Mouse (Mus musculus) intestine, embryonic 16.5 days (tissue): ENCODE measurements around the gene Nqo1. TPM values are rescaled to one million over a fixed set of nuclear protein-coding genes. Genes with fewer than 3 reads are reported as not detected.

Experiments used
- ATAC-seq: fragments of 200-750 bp; cut with Nextera tagmentation; 2 replicates; pipeline ENCODE4 v1.8.0; 2017; ENCODE audit warnings: moderate TSS enrichment, moderate library complexity
- H3K27ac ChIP-seq: fragments of 300-500 bp; sonication (generic); 2 replicates; pipeline ENCODE4 v1.5.1; 2014; ENCODE audit warnings: mild to moderate bottlenecking, low read length
- H3K27me3 ChIP-seq: fragments of 300-500 bp; sonication (generic); replicated peaks from 2 replicates; pipeline ENCODE4 v1.6.1; 2014; ENCODE audit warnings: low read length, control low read depth, mixed read lengths; ENCODE audit not compliant: control insufficient read depth, insufficient read depth
- H3K36me3 ChIP-seq: fragments of 300-500 bp; sonication (generic); 2 replicates; pipeline ENCODE4 v1.6.1; 2014; ENCODE audit warnings: low read length, control low read depth; ENCODE audit not compliant: control insufficient read depth, insufficient read depth
- H3K4me1 ChIP-seq: fragments of 300-500 bp; sonication (generic); 2 replicates; pipeline ENCODE4 v1.6.1; 2014; ENCODE audit warnings: low read length, control low read depth, mixed read lengths; ENCODE audit not compliant: control insufficient read depth, insufficient read depth
- H3K4me2 ChIP-seq: fragments of 300-500 bp; sonication (generic); 2 replicates; pipeline ENCODE4 v1.6.1; 2014; ENCODE audit warnings: low read depth, low read length, control low read depth
- H3K4me3 ChIP-seq: fragments of 300-500 bp; sonication (generic); 2 replicates; pipeline ENCODE4 v1.5.1; 2014; ENCODE audit warnings: mild to moderate bottlenecking, low read length
- H3K9ac ChIP-seq: fragments of 300-500 bp; sonication (generic); 2 replicates; pipeline ENCODE4 v1.6.1; 2014; ENCODE audit warnings: low read depth, low read length
- H3K9me3 ChIP-seq: fragments of 300-500 bp; sonication (generic); 2 replicates; pipeline ENCODE4 v1.6.1; 2016; ENCODE audit warnings: low read length, control low read depth; ENCODE audit not compliant: control insufficient read depth
- WGBS: fragments of 180-500 bp; shearing (Covaris S2); extraction: QIAGEN DNeasy Blood & Tissue Kit; methylation state at CpG from one replicate; pipeline ENCODE4 v1.1.7; 2014; 5-methylcytosine and 5-hydroxymethylcytosine counted together
- polyA plus RNA-seq: library from polyadenylated mRNA; unstranded; fragments of >200 nt; fragmentation: Nextera tagmentation; extraction: Ambion mirVana; gene quantifications from 2 replicates; pipeline ENCODE4 v1.2.1, GENCODE M21; 2015

Gene Nqo1
- polyA plus RNA-seq: 17.1 and 17.5 TPM in 2 replicates

GRCm38 (mm10) chr8:107403038-107403781 is at the start of gene Nqo1:
Gene Nqo1 (minus strand): TSS chr8:107403206.
- ATAC-seq: peak; percentile 95

GRCm38 (mm10) chr8:107451414-107452066 is 48.5 kb upstream of the Nqo1 start:
- H3K4me3 ChIP-seq: no peak overlapping the region
- no peak overlapping the region for H3K9ac ChIP-seq
- no peak overlapping the region for H3K27ac ChIP-seq
- no peak overlapping the region for H3K4me2 ChIP-seq
- H3K36me3 ChIP-seq: no peaks in the 10 kb centered on the region
- no peaks in the 10 kb centered on the region for H3K9me3 ChIP-seq
- H3K27me3 ChIP-seq: no peaks in the 10 kb centered on the region
- WGBS: 87% methylated on average over 13 of the region's 13 CpGs
- H3K4me1 ChIP-seq: peaks cover 14% of the 10 kb centered on the region; the same call in 1 of the 2 replicates
- no peak for ATAC-seq

More at GRCm38 (mm10) chr8:107403038-107403781, at the start of gene Nqo1:
- WGBS: 15% methylated on average over 22 of the region's 22 CpGs
- Histone ChIP-seq H3K36me3 (no peaks in the 10 kb centered on the region), H3K4me3 (peak within 1 kb of the TSS; percentile 41), H3K9me3 (no peaks in the 10 kb centered on the region), H3K27me3 (no peaks in the 10 kb centered on the region), H3K4me2 (peak within 1 kb of the TSS; percentile 54), H3K4me1 (peaks cover 9% of the 10 kb centered on the region), H3K9ac (peak within 1 kb of the TSS; percentile 46), H3K27ac (peak within 1 kb of the TSS; percentile 59; the same call in 1 of the 2 replicates)

- 73% methylated on average over 6 of the region's 6 CpGs for WGBS
- peak; percentile 29; the same call in 1 of the 2 replicates for ATAC-seq
Observed at GRCm38 (mm10) chr8:107449655-107450054, 46.6 kb upstream of the Nqo1 start.

GRCm38 (mm10) chr8:107449130-107449529 is 46.1 kb upstream of the Nqo1 start:
- no peaks in the 10 kb centered on the region for H3K36me3 ChIP-seq
- H3K4me1 ChIP-seq: peaks cover 14% of the 10 kb centered on the region; the same call in 1 of the 2 replicates
- no peak overlapping the region for H3K4me3 ChIP-seq
- H3K9ac ChIP-seq: no peak overlapping the region
- peak overlapping the region; percentile 41; the same call in 1 of the 2 replicates for H3K27ac ChIP-seq
- H3K27me3 ChIP-seq: no peaks in the 10 kb centered on the region
- WGBS: 47% methylated on average over 8 of the region's 8 CpGs
- ATAC-seq: peak; percentile 34; the same call in 1 of the 2 replicates
- H3K4me2 ChIP-seq: no peak overlapping the region; the same call in 1 of the 2 replicates
- no peaks in the 10 kb centered on the region for H3K9me3 ChIP-seq

More at GRCm38 (mm10) chr8:107449655-107450054, 46.6 kb upstream of the Nqo1 start:
- H3K4me1 ChIP-seq: peaks cover 14% of the 10 kb centered on the region; the same call in 1 of the 2 replicates
- no peaks in the 10 kb centered on the region for H3K36me3 ChIP-seq
- H3K4me2 ChIP-seq: no peak overlapping the region
- no peaks in the 10 kb centered on the region for H3K27me3 ChIP-seq
- H3K9me3 ChIP-seq: no peaks in the 10 kb centered on the region
- H3K4me3 ChIP-seq: no peak overlapping the region
- H3K27ac ChIP-seq: peak overlapping the region; percentile 41; the same call in 1 of the 2 replicates
- H3K9ac ChIP-seq: no peak overlapping the region

GRCm38 (mm10) chr8:107448382-107448889 is 45.4 kb upstream of the Nqo1 start:
- Histone ChIP-seq H3K27ac (no peak overlapping the region; the same call in 1 of the 2 replicates), H3K9ac (no peak overlapping the region), H3K4me2 (peak overlapping the region; percentile 17; the same call in 1 of the 2 replicates), H3K4me3 (no peak overlapping the region), H3K4me1 (peaks cover 14% of the 10 kb centered on the region; the same call in 1 of the 2 replicates), H3K36me3 (no peaks in the 10 kb centered on the region), H3K27me3 (no peaks in the 10 kb centered on the region), H3K9me3 (no peaks in the 10 kb centered on the region)
- 72% methylated on average over 4 of the region's 4 CpGs for WGBS
- ATAC-seq: no peak

- Histone ChIP-seq H3K4me1 (peaks cover 14% of the 10 kb centered on the region; the same call in 1 of the 2 replicates), H3K9me3 (no peaks in the 10 kb centered on the region), H3K9ac (no peak overlapping the region), H3K27ac (no peak overlapping the region), H3K4me2 (no peak overlapping the region), H3K27me3 (no peaks in the 10 kb centered on the region), H3K4me3 (no peak overlapping the region), H3K36me3 (no peaks in the 10 kb centered on the region)
- no peak for ATAC-seq
Observed at GRCm38 (mm10) chr8:107447713-107448112, 44.7 kb upstream of the Nqo1 start.

- ATAC-seq: no peak
- Histone ChIP-seq H3K36me3 (no peaks in the 10 kb centered on the region), H3K9ac (no peak overlapping the region), H3K4me3 (no peak overlapping the region), H3K4me2 (no peak overlapping the region), H3K9me3 (no peaks in the 10 kb centered on the region), H3K27me3 (no peaks in the 10 kb centered on the region), H3K4me1 (peaks cover 14% of the 10 kb centered on the region; the same call in 1 of the 2 replicates), H3K27ac (0 out of 2 replicates have a peak overlapping the region, but pooled peaks have one; percentile 9)
- 59% methylated on average over 3 of the region's 3 CpGs for WGBS
Observed at GRCm38 (mm10) chr8:107444626-107445025, 41.6 kb upstream of the Nqo1 start.

- no peak overlapping the region for H3K4me3 ChIP-seq
- H3K4me1 ChIP-seq: peaks cover 7% of the 10 kb centered on the region
- ATAC-seq: no peak
- H3K9ac ChIP-seq: no peak overlapping the region
- no peak overlapping the region for H3K27ac ChIP-seq
- WGBS: 87% methylated on average over 3 of the region's 3 CpGs
- H3K4me2 ChIP-seq: no peak overlapping the region
- H3K36me3 ChIP-seq: no peaks in the 10 kb centered on the region
- no peaks in the 10 kb centered on the region for H3K9me3 ChIP-seq
- H3K27me3 ChIP-seq: no peaks in the 10 kb centered on the region
Observed at GRCm38 (mm10) chr8:107439880-107440625, 37.0 kb upstream of the Nqo1 start.
